Mouse (Mus musculus) CD4-positive, CD25-positive, alpha-beta regulatory T cell (primary cell): ENCODE data around the gene Hnrnpul1. TPM values are rescaled to one million over a fixed set of nuclear protein-coding genes. Genes with fewer than 3 reads are reported as not detected.

Experiments
- polyA plus RNA-seq: library from polyadenylated mRNA; unstranded; fragments of 100-300 nt; shearing (Covaris generic); gene quantifications from one replicate; pipeline ENCODE4 v1.2.1, GENCODE M21; 2017

Hnrnpul1 gene
- polyA plus RNA-seq: 122 TPM

GRCm38 (mm10) chr7:25754738-25755467 lies at the start of gene Hnrnpul1:
Hnrnpul1 (minus strand) TSS chr7:25754757.

GRCm38 (mm10) chr7:25788220-25789128 lies 33.9 kb upstream of the Hnrnpul1 start, which contains the start of gene Axl:
Axl (minus strand) TSS chr7:25788705.

GRCm38 (mm10) chr7:25718788-25719417 lies 35.7 kb downstream of the Hnrnpul1 start, which contains the start of gene Ccdc97:
Ccdc97 (minus strand) TSS chr7:25719088.

GRCm38 (mm10) chr7:25686680-25687531 lies 67.7 kb downstream of the Hnrnpul1 start, which contains the start of gene Tgfb1:
Tgfb1 (plus strand) TSS chr7:25687002.

GRCm38 (mm10) chr7:25680514-25681258 lies 73.9 kb downstream of the Hnrnpul1 start, which contains the start of gene B9d2:
B9d2 (plus strand) TSS chr7:25680780.

GRCm38 (mm10) chr7:25674719-25675300 lies 79.7 kb downstream of the Hnrnpul1 start, which contains the start of gene Tmem91:
Tmem91 (minus strand) TSS chr7:25675166.

Other genes starting within 250 kb of the Hnrnpul1 start
- 0.39 TPM for gene Ceacam2, start 214.9 kb downstream of the Hnrnpul1 start, polyA plus RNA-seq
- gene Erich4, start 138.9 kb downstream of the Hnrnpul1 start, polyA plus RNA-seq: 0.19 TPM
- 64.9 TPM for gene Dmac2, start 135.3 kb downstream of the Hnrnpul1 start, polyA plus RNA-seq
- 0.39 TPM for gene B3gnt8, start 128.1 kb downstream of the Hnrnpul1 start, polyA plus RNA-seq
- gene Bckdha, start 95.8 kb downstream of the Hnrnpul1 start, polyA plus RNA-seq: 48.4 TPM
- gene Exosc5, start 95.6 kb downstream of the Hnrnpul1 start, polyA plus RNA-seq: 127 TPM
- 3.0 TPM for gene Tmem91, start 79.6 kb downstream of the Hnrnpul1 start, polyA plus RNA-seq
- 39.9 TPM for gene B9d2, start 74.0 kb downstream of the Hnrnpul1 start, polyA plus RNA-seq
- 150 TPM for gene Tgfb1, start 67.8 kb downstream of the Hnrnpul1 start, polyA plus RNA-seq
- 72.4 TPM for gene Ccdc97, start 35.7 kb downstream of the Hnrnpul1 start, polyA plus RNA-seq
- gene Axl, start 33.9 kb upstream of the Hnrnpul1 start, polyA plus RNA-seq: 21.1 TPM
- 2.6 TPM for gene Cyp2s1, start 62.2 kb upstream of the Hnrnpul1 start, polyA plus RNA-seq
- gene Cyp2b10, start 142.9 kb upstream of the Hnrnpul1 start, polyA plus RNA-seq: not detected